In the genomic region with DNA sequence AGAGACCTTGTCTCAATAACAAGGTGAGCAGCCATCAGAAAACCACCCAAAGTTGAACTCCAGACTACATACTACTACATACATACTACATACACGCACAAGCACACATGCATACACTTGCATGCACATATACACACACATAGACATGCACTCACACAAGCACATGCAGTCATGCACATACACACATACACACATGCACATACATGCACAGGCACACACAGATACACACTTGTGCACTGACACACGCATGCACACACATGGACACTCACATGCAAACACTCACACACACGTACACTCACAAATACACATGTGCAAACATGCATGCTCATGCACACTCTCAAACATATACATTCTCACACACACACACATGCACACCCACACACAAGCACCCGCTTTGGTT, we compare ENCODE assay signal across 32 mouse cellular contexts.
"Had no signal": no experiment of that assay in that cellular context is flagged by ENCODE, and none has a peak within 500 bp of the region (broad histone marks: within the 10 kb centered on the region; RNA-seq: fewer than 3 reads in every experiment).

No protein-coding gene starts in this region.

- H3K4me1 ChIP-seq: limb, embryonic 12.5 days; limb, embryonic 13.5 days; limb, embryonic 15.5 days; liver, embryonic 12.5 days; liver, embryonic 13.5 days; liver, embryonic 15.5 days; lung, embryonic 15.5 days; neural tube, embryonic 12.5 days had no signal

- H3K27ac ChIP-seq: left cerebral cortex, adult 2 months; limb, embryonic 10.5 days; limb, embryonic 12.5 days; limb, embryonic 13.5 days; limb, embryonic 15.5 days; liver, embryonic 12.5 days; liver, embryonic 13.5 days; liver, embryonic 14.5 days; liver, embryonic 15.5 days; lung, embryonic 15.5 days; macrophage; midbrain, embryonic 10.5 days; midbrain, embryonic 12.5 days; neural tube, embryonic 12.5 days had no signal

- ATAC-seq: liver, embryonic 12.5 days; liver, postnatal 0 days; lung, postnatal 0 days; midbrain, embryonic 13.5 days; midbrain, embryonic 15.5 days; midbrain, embryonic 16.5 days had no signal

- H3K9me3 ChIP-seq: limb, embryonic 10.5 days; limb, embryonic 12.5 days; limb, embryonic 13.5 days; limb, embryonic 15.5 days; liver, embryonic 12.5 days; liver, embryonic 13.5 days; liver, embryonic 15.5 days; lung, embryonic 15.5 days; midbrain, embryonic 12.5 days; midbrain, embryonic 13.5 days; midbrain, embryonic 15.5 days; neural tube, embryonic 12.5 days had no signal

- DNase-seq: left cerebral cortex, postnatal 4 days; liver; liver, embryonic 13.5 days; liver, postnatal 0 days; lung, adult 18-20 months; lung, adult 2 months; lung, embryonic 14.5 days; lung, postnatal 10 days; lung, postnatal 14 days; lung, postnatal 36 days; lung, postnatal 4 days; midbrain, embryonic 14.5 days had no signal

- H3K36me3 ChIP-seq: limb, embryonic 10.5 days; limb, embryonic 12.5 days; limb, embryonic 13.5 days; limb, embryonic 15.5 days; liver, embryonic 12.5 days; liver, embryonic 13.5 days; liver, embryonic 15.5 days; lung, embryonic 15.5 days; midbrain, embryonic 10.5 days; midbrain, embryonic 12.5 days; midbrain, embryonic 13.5 days; midbrain, embryonic 15.5 days; neural tube, embryonic 12.5 days had no signal

- H3K9ac ChIP-seq: limb, embryonic 12.5 days; limb, embryonic 13.5 days; limb, embryonic 15.5 days; liver, embryonic 12.5 days; liver, embryonic 13.5 days; liver, embryonic 14.5 days; liver, embryonic 15.5 days; liver, postnatal 0 days; lung, embryonic 14.5 days; lung, embryonic 15.5 days; midbrain, embryonic 12.5 days; midbrain, embryonic 13.5 days; midbrain, embryonic 15.5 days; neural tube, embryonic 12.5 days had no signal

- H3K4me3 ChIP-seq: left cerebral cortex, adult 2 months; limb, embryonic 10.5 days; limb, embryonic 12.5 days; limb, embryonic 13.5 days; limb, embryonic 15.5 days; liver, embryonic 12.5 days; liver, embryonic 13.5 days; liver, embryonic 15.5 days; lung, embryonic 15.5 days; midbrain, embryonic 10.5 days; midbrain, embryonic 12.5 days; midbrain, embryonic 13.5 days; midbrain, embryonic 15.5 days; myocyte; neural tube, embryonic 12.5 days had no signal

- H3K4me2 ChIP-seq: limb, embryonic 12.5 days; limb, embryonic 13.5 days; limb, embryonic 15.5 days; liver, embryonic 11.5 days; liver, embryonic 12.5 days; liver, embryonic 13.5 days; liver, embryonic 15.5 days; lung, embryonic 14.5 days; lung, embryonic 15.5 days; midbrain, embryonic 11.5 days; midbrain, embryonic 12.5 days; midbrain, embryonic 13.5 days; midbrain, embryonic 15.5 days; neural tube, embryonic 12.5 days had no signal

- H3K27me3 ChIP-seq: limb, embryonic 12.5 days; limb, embryonic 13.5 days; limb, embryonic 15.5 days; liver, embryonic 12.5 days; liver, embryonic 13.5 days; liver, embryonic 15.5 days; lung, embryonic 15.5 days; midbrain, embryonic 13.5 days; midbrain, embryonic 15.5 days; neural tube, embryonic 12.5 days had no signal
